Mouse (Mus musculus): Measurements from ENCODE around the gene C1qtnf7.

- TF ChIP-seq GATA1 (IDR thresholded peaks at IDR 0.05; ENCODE audit: low read length) (no peak), TAL1 (IDR thresholded peaks at IDR 0.05; ENCODE audit: low read length) (no peak)
Measured at GRCm38 (mm10) chr5:43526874-43527584, 11.7 kb downstream of the C1qtnf7 start.

Data from erythroblast, embryonic 14.5 days (primary cell).